Mouse (Mus musculus): ENCODE data around the gene Gck.

GRCm38 (mm10) chr11:5897230-5897629 lies 52.7 kb downstream of the Gck start:
- no peak for TF ChIP-seq POLR2A (IDR thresholded peaks at IDR 0.05; ENCODE audit: borderline replicate concordance, extremely low read depth, insufficient read depth, insufficient read length, poor library complexity, severe bottlenecking)
- no peak for TF ChIP-seq CTCF (IDR thresholded peaks at IDR 0.05; ENCODE audit: borderline replicate concordance, extremely low read depth, insufficient read depth, insufficient read length)

All from brain, embryonic 14.5 days (tissue).